Mouse (Mus musculus) bone marrow macrophage, adult 2 months (primary cell): ENCODE measurements at regions not wholly inside any gene's neighbourhood (a gene's known extent, or its start where the extent isn't known, plus 50 kb on each side); places are given as distances from the start of the nearest gene placed in this dataset.

Source experiments
- H3K27ac ChIP-seq: 2 replicates; pipeline ENCODE4 v1.5.1; 2012; ENCODE audit warnings: low read depth, low read length; ENCODE audit not compliant: insufficient read depth
- H3K4me1 ChIP-seq: 2 replicates; pipeline ENCODE4 v1.6.1; 2012; ENCODE audit warnings: low read length; ENCODE audit not compliant: control insufficient read depth, insufficient read depth
- H3K4me3 ChIP-seq: 2 replicates; pipeline ENCODE4 v1.5.1; 2012; ENCODE audit warnings: mild to moderate bottlenecking, low read length, moderate library complexity; ENCODE audit not compliant: insufficient read depth
- CTCF ChIP-seq: IDR thresholded peaks from 2 replicates; pipeline ENCODE4 v1.5.1; 2012; ENCODE audit warnings: low read depth, mild to moderate bottlenecking, low read length, moderate library complexity
- POLR2A ChIP-seq: IDR thresholded peaks from 2 replicates; pipeline ENCODE4 v1.6.1; 2012; ENCODE audit warnings: mild to moderate bottlenecking, low read depth, low read length, borderline replicate concordance

- TF ChIP-seq CTCF (no peak), POLR2A (no peak)
- no peak overlapping the region for H3K27ac ChIP-seq
- no peak overlapping the region for H3K4me3 ChIP-seq
- no peaks in the 10 kb centered on the region for H3K4me1 ChIP-seq
These were observed 217.5 kb upstream of the N6amt1 start for GRCm38 (mm10) chr16:87136503-87136902.

DNA sequence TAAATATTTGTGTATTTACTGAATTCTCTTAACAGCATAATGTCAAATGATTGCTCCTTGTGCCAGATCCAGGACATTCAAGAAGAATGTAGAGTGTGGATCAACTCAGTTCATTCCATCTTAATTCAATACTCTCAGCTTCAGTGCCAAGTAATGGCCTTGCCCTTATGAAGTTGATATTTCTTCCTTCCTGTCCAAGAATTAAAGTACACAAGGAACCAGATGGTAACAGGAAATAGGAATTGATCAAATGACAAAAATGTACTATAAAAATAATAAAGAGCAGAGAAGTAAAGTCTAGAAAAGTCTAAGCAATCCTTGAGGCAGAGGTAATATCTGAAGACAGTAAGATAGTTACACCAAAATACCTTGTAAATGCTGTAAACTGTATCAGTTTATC, 219.5 kb upstream of the N6amt1 start:
- Histone ChIP-seq H3K4me1 (no peaks in the 10 kb centered on the region), H3K4me3 (no peak overlapping the region), H3K27ac (no peak overlapping the region)
- no peak for TF ChIP-seq CTCF
- TF ChIP-seq POLR2A: no peak

DNA sequence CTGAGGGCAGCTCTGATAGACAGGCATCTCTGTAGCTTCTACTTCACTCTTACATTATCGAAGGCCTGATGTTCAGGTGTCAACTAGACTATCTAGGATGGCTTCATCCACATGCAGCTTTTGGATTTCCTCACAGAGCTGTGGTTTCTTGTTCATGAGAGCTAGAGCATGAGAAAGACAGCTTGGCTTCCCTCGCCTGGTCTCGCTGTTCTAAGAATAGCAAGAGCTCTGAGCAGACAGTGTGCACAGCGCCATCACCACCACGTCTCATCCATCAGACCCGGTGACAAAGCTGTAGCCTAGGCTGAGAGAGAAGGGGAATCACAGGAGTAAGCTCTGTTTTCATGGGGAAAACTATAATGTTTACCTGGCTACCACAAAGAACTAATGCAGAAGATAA, 220.1 kb upstream of the N6amt1 start:
- TF ChIP-seq POLR2A: no peak
- TF ChIP-seq CTCF: no peak
- H3K4me1 ChIP-seq: no peaks in the 10 kb centered on the region
- no peak overlapping the region for H3K4me3 ChIP-seq
- no peak overlapping the region for H3K27ac ChIP-seq

GRCm38 (mm10) chr16:87132082-87132481, 221.9 kb upstream of the N6amt1 start:
- TF ChIP-seq CTCF (no peak), POLR2A (no peak)
- H3K4me1 ChIP-seq: 0 out of 2 replicates have a peak, but pooled peaks cover 2% of the 10 kb centered on the region
- H3K27ac ChIP-seq: no peak overlapping the region
- H3K4me3 ChIP-seq: no peak overlapping the region

GRCm38 (mm10) chr16:87130733-87131640, 223.0 kb upstream of the N6amt1 start:
- Histone ChIP-seq H3K4me1 (0 out of 2 replicates have a peak, but pooled peaks cover 2% of the 10 kb centered on the region), H3K4me3 (no peak overlapping the region), H3K27ac (no peak overlapping the region)
- no peak for TF ChIP-seq CTCF
- TF ChIP-seq POLR2A: no peak

- TF ChIP-seq CTCF (no peak), POLR2A (no peak)
- Histone ChIP-seq H3K4me1 (0 out of 2 replicates have a peak, but pooled peaks cover 2% of the 10 kb centered on the region), H3K4me3 (no peak overlapping the region), H3K27ac (no peak overlapping the region)
These were observed 225.0 kb upstream of the N6amt1 start for GRCm38 (mm10) chr16:87129021-87129420.

- TF ChIP-seq CTCF (no peak), POLR2A (no peak)
- Histone ChIP-seq H3K4me3 (peak overlapping the region; percentile 32; the same call in 1 of the 2 replicates), H3K27ac (no peak overlapping the region), H3K4me1 (0 out of 2 replicates have a peak, but pooled peaks cover 2% of the 10 kb centered on the region)
These were observed 225.8 kb upstream of the N6amt1 start for GRCm38 (mm10) chr16:87128230-87128629.

DNA sequence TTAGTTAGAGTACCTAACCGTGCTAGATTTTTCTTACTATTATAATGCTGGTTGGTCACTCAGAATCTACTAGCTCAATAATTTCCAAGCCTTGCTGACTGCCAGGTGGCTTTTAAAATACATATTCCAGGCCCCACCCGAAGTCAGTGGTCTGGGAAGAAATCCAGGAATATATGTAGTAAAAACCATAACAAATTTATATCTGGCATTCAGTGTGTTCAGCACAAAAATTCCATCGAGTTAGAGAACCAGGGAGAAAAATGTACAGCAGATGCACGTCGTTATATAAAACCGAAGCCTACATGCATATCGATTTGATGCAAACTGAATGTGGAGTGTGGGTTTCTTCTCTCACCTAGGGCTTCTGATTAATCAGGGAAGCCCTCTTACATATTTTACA, 229.5 kb upstream of the N6amt1 start:
- H3K4me3 ChIP-seq: no peak overlapping the region
- no peak overlapping the region for H3K27ac ChIP-seq
- no peak for TF ChIP-seq POLR2A
- no peak for TF ChIP-seq CTCF
- 0 out of 2 replicates have a peak, but pooled peaks cover 2% of the 10 kb centered on the region for H3K4me1 ChIP-seq

DNA sequence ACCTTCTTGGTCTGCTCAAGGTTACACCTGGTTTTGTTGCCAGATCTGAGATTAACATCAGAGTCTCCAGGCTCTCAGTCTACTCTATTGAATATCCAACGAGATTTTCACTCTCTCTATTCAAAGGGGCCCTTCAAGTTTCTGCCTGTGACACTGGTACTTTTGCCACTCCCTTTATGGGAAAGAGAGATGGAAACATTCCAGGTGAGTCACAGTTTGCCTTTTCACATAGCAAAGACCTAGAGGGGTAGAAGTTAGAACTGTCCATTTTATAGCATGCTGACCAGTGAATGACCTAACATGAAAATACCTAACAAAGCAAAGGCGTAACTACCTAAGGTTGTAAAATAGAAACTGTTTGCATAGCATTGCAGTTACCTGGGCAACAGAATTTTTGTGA, 250.4 kb upstream of the N6amt1 start:
- H3K4me1 ChIP-seq: no peaks in the 10 kb centered on the region
- H3K27ac ChIP-seq: no peak overlapping the region
- no peak for TF ChIP-seq CTCF
- no peak for TF ChIP-seq POLR2A
- no peak overlapping the region for H3K4me3 ChIP-seq

DNA sequence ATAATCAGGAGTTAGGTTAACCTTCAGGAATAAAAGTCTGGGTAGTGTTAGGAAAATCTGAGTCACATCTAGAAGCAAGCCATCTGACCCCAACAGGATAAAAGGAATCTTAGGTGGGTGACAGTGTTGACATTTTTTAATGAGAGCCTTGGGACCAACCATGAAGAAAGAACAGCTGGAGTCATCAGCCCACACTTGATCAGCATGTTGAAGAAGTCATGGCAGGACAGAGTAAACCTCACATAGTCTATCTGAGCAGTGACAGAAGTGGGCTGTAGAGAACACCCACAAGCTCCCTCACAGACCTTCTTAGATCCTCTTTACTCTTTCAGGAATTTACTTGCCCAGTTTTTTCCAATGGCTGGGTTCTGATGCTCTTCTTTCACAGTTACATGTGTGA, 251.9 kb upstream of the N6amt1 start:
- no peak for TF ChIP-seq CTCF
- no peak for TF ChIP-seq POLR2A

More for the DNA sequence above, 251.9 kb upstream of the N6amt1 start:
- Histone ChIP-seq H3K4me1 (no peaks in the 10 kb centered on the region), H3K4me3 (no peak overlapping the region), H3K27ac (no peak overlapping the region)
